Mouse (Mus musculus) testis, adult 2 months (tissue): Measurements from ENCODE around the gene Prpf4.

ENCODE experiments used
- CTCF ChIP-seq: fragments of 200-500 bp; IDR thresholded peaks from 2 replicates; pipeline ENCODE4 v1.5.1; 2012; ENCODE audit warnings: low read depth, mild to moderate bottlenecking, inconsistent platforms, low read length, moderate library complexity; ENCODE audit not compliant: control insufficient read depth, insufficient read depth, insufficient replicate concordance
- POLR2A ChIP-seq: fragments of 200-500 bp; IDR thresholded peaks from 2 replicates; pipeline ENCODE4 v1.6.1; 2012; ENCODE audit warnings: low read depth, mild to moderate bottlenecking, inconsistent platforms, low read length, moderate library complexity; ENCODE audit not compliant: control insufficient read depth

GRCm38 (mm10) chr4:62475131-62475530 is 66.5 kb downstream of the Prpf4 start:
- no peak for TF ChIP-seq CTCF
- no peak for TF ChIP-seq POLR2A
